ENCODE assay signal across 8 mouse cellular contexts in the genomic region with DNA sequence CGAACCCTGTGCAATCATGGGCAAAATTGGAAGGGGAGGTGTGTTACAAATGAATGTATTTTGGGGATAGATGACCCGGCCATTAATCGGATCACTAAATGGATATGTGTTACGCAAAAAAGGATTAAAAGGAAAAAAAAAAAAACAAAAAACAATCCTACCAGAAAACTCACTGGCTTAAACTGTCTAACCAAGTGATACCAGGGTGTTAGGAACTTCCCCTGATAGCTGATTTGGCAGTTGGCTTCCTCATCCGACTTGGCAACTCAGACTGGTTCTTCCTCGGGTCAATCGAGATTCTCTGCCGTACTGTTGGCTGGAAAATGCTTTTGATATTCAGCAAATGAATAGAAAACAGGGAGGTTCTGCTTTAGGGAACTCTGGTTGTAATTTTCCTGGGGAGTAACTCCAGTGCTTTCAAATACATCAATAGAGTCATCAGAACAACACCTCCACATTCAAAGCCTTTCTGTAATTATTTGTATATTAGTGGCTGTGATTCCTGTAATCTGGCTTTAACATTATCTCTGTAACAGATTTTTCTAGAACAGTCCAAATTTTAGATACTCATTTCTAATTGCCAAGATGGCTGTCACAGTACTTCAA. TPM values are rescaled to one million over a fixed set of nuclear protein-coding genes. Genes with fewer than 3 reads are reported as not detected.
A peak's percentile ranks its signal among the peaks of the same experiment; 100 is the strongest.
DNase-seq lines count a peak whose midpoint lies in the region; ATAC-seq and TF ChIP-seq lines count a peak whose summit lies in the region.

No protein-coding gene starts in this region.

- in situ Hi-C loops in ES-E14 (cut with MboI; ENCODE audit: low sequenced_read_pairs in 2 of 2, unreplicated experiment in 2 of 2): no loop called here

- no peak for ATAC-seq in embryonic facial prominence, embryonic 15.5 days (ENCODE audit: insufficient number of reproducible peaks, low FRiP score, low TSS enrichment, low read depth)
- ATAC-seq in limb, embryonic 13.5 days (ENCODE audit: low FRiP score, low read depth): no peak
- no peak for ATAC-seq in midbrain, embryonic 14.5 days (ENCODE audit: low FRiP score, low TSS enrichment)

- peak; percentile 32 for DNase-seq in gastrocnemius, adult 2 months
- no peak for DNase-seq in gastrocnemius, postnatal 25 days
- no peak for DNase-seq in ES-E14 (ENCODE audit: low read depth, low spot score)
- no peak for DNase-seq in hindbrain, embryonic 10.5 days (ENCODE audit: low spot score)
- DNase-seq in midbrain, embryonic 14.5 days: peak; percentile 50
- DNase-seq in T-cell, adult 2 months (ENCODE audit: low spot score): no peak

- peak overlapping the region; percentile 94 for H3K4me3 ChIP-seq in gastrocnemius, adult 2 months
- peak overlapping the region; percentile 49 to 83 for H3K4me3 ChIP-seq in ES-E14 (ENCODE audit: insufficient read depth in 1 of 2, low read depth in 1 of 2, low read length in 2 of 2, poor library complexity in 1 of 2, severe bottlenecking in 1 of 2)
- H3K4me3 ChIP-seq in embryonic facial prominence, embryonic 15.5 days (replicated peaks): peak overlapping the region; percentile 97
- peak overlapping the region; percentile 96 for H3K4me3 ChIP-seq in hindbrain, embryonic 10.5 days
- H3K4me3 ChIP-seq in limb, embryonic 13.5 days: peak overlapping the region; percentile 95
- H3K4me3 ChIP-seq in midbrain, embryonic 14.5 days (replicated peaks; ENCODE audit: low read depth, low read length): peak overlapping the region; percentile 100

- TF ChIP-seq CTCF in gastrocnemius, adult 2 months (IDR thresholded peaks at IDR 0.05): no peak

- no peaks in the 10 kb centered on the region for H3K9me3 ChIP-seq in ES-E14 (ENCODE audit: control insufficient read depth, insufficient read depth, low read depth, low read length)
- H3K9me3 ChIP-seq in embryonic facial prominence, embryonic 15.5 days (replicated peaks): no peaks in the 10 kb centered on the region
- no peaks in the 10 kb centered on the region for H3K9me3 ChIP-seq in hindbrain, embryonic 10.5 days
- H3K9me3 ChIP-seq in limb, embryonic 13.5 days: no peaks in the 10 kb centered on the region
- no peaks in the 10 kb centered on the region for H3K9me3 ChIP-seq in midbrain, embryonic 14.5 days (ENCODE audit: control insufficient read depth, low read length)

- no peaks in the 10 kb centered on the region for H3K36me3 ChIP-seq in ES-E14 (ENCODE audit: control insufficient read depth, insufficient read depth, low read length, poor library complexity, severe bottlenecking)
- no peaks in the 10 kb centered on the region for H3K36me3 ChIP-seq in embryonic facial prominence, embryonic 15.5 days
- 0 out of 2 replicates have a peak, but pooled peaks cover 5% of the 10 kb centered on the region for H3K36me3 ChIP-seq in hindbrain, embryonic 10.5 days
- no peaks in the 10 kb centered on the region for H3K36me3 ChIP-seq in limb, embryonic 13.5 days
- no peaks in the 10 kb centered on the region for H3K36me3 ChIP-seq in midbrain, embryonic 14.5 days (ENCODE audit: control insufficient read depth, insufficient read depth, low read length)

- H3K4me2 ChIP-seq in embryonic facial prominence, embryonic 15.5 days (replicated peaks): peak overlapping the region; percentile 69
- H3K4me2 ChIP-seq in limb, embryonic 13.5 days (replicated peaks): peak overlapping the region; percentile 83
- H3K4me2 ChIP-seq in midbrain, embryonic 14.5 days (ENCODE audit: low read length): peak overlapping the region; percentile 77

- under 1% methylated on average over 8 of the region's 8 CpGs for WGBS in embryonic facial prominence, embryonic 15.5 days
- 2% methylated on average over 8 of the region's 8 CpGs for WGBS in hindbrain, embryonic 10.5 days
- 1% methylated on average over 8 of the region's 8 CpGs for WGBS in limb, embryonic 13.5 days
- WGBS in midbrain, embryonic 14.5 days: 1% methylated on average over 8 of the region's 8 CpGs

- peaks cover 4 to 6% of the 10 kb centered on the region in 2 experiments for H3K4me1 ChIP-seq in ES-E14 (ENCODE audit: control insufficient read depth in 2 of 2, insufficient read depth in 2 of 2, low read length in 2 of 2, poor library complexity in 1 of 2)
- H3K4me1 ChIP-seq in embryonic facial prominence, embryonic 15.5 days: peaks cover 13% of the 10 kb centered on the region
- peaks cover 26% of the 10 kb centered on the region for H3K4me1 ChIP-seq in hindbrain, embryonic 10.5 days (replicated peaks)
- peaks cover 15% of the 10 kb centered on the region for H3K4me1 ChIP-seq in limb, embryonic 13.5 days
- peaks cover 22% of the 10 kb centered on the region for H3K4me1 ChIP-seq in midbrain, embryonic 14.5 days (ENCODE audit: control insufficient read depth, insufficient read depth, low read length)

- intact Hi-C loops in gastrocnemius, adult 2 months (cut with DNase I): loop anchor here (2.0 to 5.0 kb wide), 2 partner anchors 34 to 148 kb away; partner anchors contain the start of gene Ndufs5

- H3K27ac ChIP-seq in gastrocnemius, adult 2 months: peak overlapping the region; percentile 95
- H3K27ac ChIP-seq in ES-E14 (ENCODE audit: insufficient read depth, low read depth, low read length, poor library complexity, severe bottlenecking): no peak overlapping the region
- no peak overlapping the region; the same call in 1 of the 2 replicates for H3K27ac ChIP-seq in embryonic facial prominence, embryonic 15.5 days (replicated peaks)
- H3K27ac ChIP-seq in hindbrain, embryonic 10.5 days: peak overlapping the region; percentile 92
- no peak overlapping the region for H3K27ac ChIP-seq in limb, embryonic 13.5 days
- peak overlapping the region; percentile 93; the same call in 1 of the 2 replicates for H3K27ac ChIP-seq in midbrain, embryonic 14.5 days (replicated peaks; ENCODE audit: low read depth, low read length)

- H3K9ac ChIP-seq in ES-E14 (ENCODE audit: insufficient read depth, low read depth, low read length, poor library complexity, severe bottlenecking): peak overlapping the region; percentile 7; the same call in 1 of the 2 replicates
- peak overlapping the region; percentile 33; the same call in 1 of the 2 replicates for H3K9ac ChIP-seq in embryonic facial prominence, embryonic 15.5 days
- peak overlapping the region; percentile 51 for H3K9ac ChIP-seq in limb, embryonic 13.5 days
- peak overlapping the region; percentile 36; the same call in 1 of the 2 replicates for H3K9ac ChIP-seq in midbrain, embryonic 14.5 days (replicated peaks; ENCODE audit: low read length)

- H3K27me3 ChIP-seq in embryonic facial prominence, embryonic 15.5 days: no peaks in the 10 kb centered on the region
- no peaks in the 10 kb centered on the region for H3K27me3 ChIP-seq in hindbrain, embryonic 10.5 days (ENCODE audit: insufficient read depth, poor library complexity, severe bottlenecking)
- H3K27me3 ChIP-seq in limb, embryonic 13.5 days: no peaks in the 10 kb centered on the region
- no peaks in the 10 kb centered on the region for H3K27me3 ChIP-seq in midbrain, embryonic 14.5 days (ENCODE audit: control insufficient read depth, insufficient read depth, low read length)

TF ChIP-seq in ES-E14, 5 proteins besides CTCF, POLR2A, EP300 and RAD21:
- TF ChIP-seq ZNF384 (IDR thresholded peaks at IDR 0.05; ENCODE audit: low read depth, low read length) (no peak), HCFC1 (IDR thresholded peaks at IDR 0.05; ENCODE audit: borderline replicate concordance, insufficient read depth, low read length) (no peak), MAFK (IDR thresholded peaks at IDR 0.05; ENCODE audit: insufficient read depth, low read depth, low read length) (no peak), CHD2 (IDR thresholded peaks at IDR 0.05; ENCODE audit: low read depth, low read length) (no peak), ZC3H11A (IDR thresholded peaks at IDR 0.05; ENCODE audit: borderline replicate concordance, low read depth, low read length) (no peak)

RNA-seq across cellular contexts. Expression of gene Akirin1, which starts 0.7 kb away (rescaled TPM):
- total RNA-seq in gastrocnemius, adult 2 months (2021): 10 to 100 TPM; 24.1 to 24.5 TPM
- total RNA-seq in gastrocnemius, postnatal 25 days (2021): 10 to 100 TPM; 22.9 to 27.6 TPM
- 30.8 and 32.1 TPM in 2 replicates for total RNA-seq in ES-E14 (2012; rRNA removed)
- 56.0 and 56.1 TPM in 2 replicates for polyA plus RNA-seq in embryonic facial prominence, embryonic 15.5 days (2015; fragmentation: Nextera tagmentation; extraction: Ambion mirVana)
- 66.7 and 78.6 TPM in 2 replicates for polyA plus RNA-seq in hindbrain, embryonic 10.5 days (2016; fragmentation: Nextera tagmentation; extraction: Ambion mirVana)
- 51.8 and 53.7 TPM in 2 replicates for polyA plus RNA-seq in limb, embryonic 13.5 days (2015; fragmentation: Nextera tagmentation; extraction: Ambion mirVana)
- 83.4 and 96.0 TPM in 2 replicates for polyA plus RNA-seq in midbrain, embryonic 14.5 days (2014; fragmentation: Nextera tagmentation; extraction: Ambion mirVana)

RNA-seq across cellular contexts. Expression of gene Ndufs5, which starts 32.8 kb away (rescaled TPM):
- 100 to 1,000 TPM; 242 to 305 TPM for total RNA-seq in gastrocnemius, adult 2 months (2021)
- total RNA-seq in gastrocnemius, postnatal 25 days (2021): 100 to 1,000 TPM; 261 to 271 TPM
- 72.8 and 92.9 TPM in 2 replicates for total RNA-seq in ES-E14 (2012; rRNA removed)
- polyA plus RNA-seq in embryonic facial prominence, embryonic 15.5 days (2015; fragmentation: Nextera tagmentation; extraction: Ambion mirVana): 313 and 333 TPM in 2 replicates
- 349 and 378 TPM in 2 replicates for polyA plus RNA-seq in hindbrain, embryonic 10.5 days (2016; fragmentation: Nextera tagmentation; extraction: Ambion mirVana)
- polyA plus RNA-seq in limb, embryonic 13.5 days (2015; fragmentation: Nextera tagmentation; extraction: Ambion mirVana): 321 TPM in 2 replicates
- polyA plus RNA-seq in midbrain, embryonic 14.5 days (2014; fragmentation: Nextera tagmentation; extraction: Ambion mirVana): 428 and 578 TPM in 2 replicates

RNA-seq across cellular contexts. Expression of gene Rhbdl2, which starts 36.9 kb away (rescaled TPM):
- not detected for total RNA-seq in gastrocnemius, adult 2 months (2021)
- total RNA-seq in gastrocnemius, postnatal 25 days (2021): under 1 TPM in 1 of 2 experiments, not detected in 1; 0.24 TPM
- total RNA-seq in ES-E14 (2012; rRNA removed): 2.7 and 4.8 TPM in 2 replicates
- 7.1 and 7.4 TPM in 2 replicates for polyA plus RNA-seq in embryonic facial prominence, embryonic 15.5 days (2015; fragmentation: Nextera tagmentation; extraction: Ambion mirVana)
- 0.25 and 0.38 TPM in 2 replicates for polyA plus RNA-seq in hindbrain, embryonic 10.5 days (2016; fragmentation: Nextera tagmentation; extraction: Ambion mirVana)
- 3.0 and 3.3 TPM in 2 replicates for polyA plus RNA-seq in limb, embryonic 13.5 days (2015; fragmentation: Nextera tagmentation; extraction: Ambion mirVana)
- 0.61 and 1.4 TPM in 2 replicates for polyA plus RNA-seq in midbrain, embryonic 14.5 days (2014; fragmentation: Nextera tagmentation; extraction: Ambion mirVana)

Comparison
In these comparisons a context has a peak if more than half of its experiments do, and no peak if none do; other contexts are left out.
1. DNase-seq: peak in gastrocnemius, adult 2 months (single experiment) and midbrain, embryonic 14.5 days (single experiment); none in gastrocnemius, postnatal 25 days (single experiment), ES-E14 (single experiment), hindbrain, embryonic 10.5 days (single experiment) and T-cell, adult 2 months (single experiment).
2. H3K27ac ChIP-seq: peak in gastrocnemius, adult 2 months (single experiment), hindbrain, embryonic 10.5 days (single experiment) and midbrain, embryonic 14.5 days (single experiment); none in ES-E14 (single experiment), embryonic facial prominence, embryonic 15.5 days (single experiment) and limb, embryonic 13.5 days (single experiment).
3. Peak in every context shown above with its lines, with median percentiles within 50 percentile points of each other: H3K4me3 ChIP-seq, H3K9ac ChIP-seq and H3K4me2 ChIP-seq.